Mouse (Mus musculus): ENCODE results near the gene B9d2. TPM values are rescaled to one million over a fixed set of nuclear protein-coding genes. Genes with fewer than 3 reads are reported as not detected.

B9d2 gene
- polyA plus RNA-seq, 1 experiment from 2014 or later, result 47.3 TPM

DNA sequence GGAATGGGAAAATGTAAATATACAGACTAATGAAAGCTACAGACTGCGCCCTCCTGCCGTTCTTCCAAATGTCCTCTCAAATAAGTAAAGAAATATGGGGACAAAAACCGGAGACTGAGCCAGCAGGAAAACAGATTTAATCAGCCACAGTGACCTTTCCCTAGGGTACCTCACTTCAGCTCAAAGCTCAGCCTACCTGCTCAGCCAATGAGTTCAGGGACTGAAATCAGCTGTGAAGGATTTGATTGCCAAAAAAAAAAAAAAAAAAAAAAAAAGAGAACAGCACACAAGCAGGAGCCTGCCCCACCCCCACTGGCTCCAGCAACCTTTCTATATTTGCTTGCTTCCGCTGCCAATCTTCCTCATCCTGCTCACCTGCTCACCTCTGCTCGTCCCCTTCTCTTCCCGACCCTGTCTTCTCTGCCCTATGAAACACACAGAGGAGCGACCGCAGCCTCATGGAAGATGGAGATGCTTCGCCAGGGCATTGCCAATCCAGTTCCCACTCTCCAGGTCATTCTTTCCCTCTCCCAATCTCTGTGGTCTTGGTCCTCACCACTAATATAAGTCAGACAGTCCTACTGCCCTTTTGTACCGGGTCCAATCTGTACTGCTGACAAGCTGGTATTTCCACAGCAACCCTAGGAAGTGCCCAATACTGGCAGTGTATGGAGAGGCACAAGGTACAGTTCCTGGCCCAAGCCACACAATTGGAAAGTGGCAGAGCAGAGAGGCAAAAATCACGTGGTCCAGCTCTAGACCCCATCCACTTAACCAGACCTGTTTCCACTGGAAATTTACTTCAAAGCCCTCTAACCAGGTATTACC lies 24.8 kb upstream of the B9d2 start:
- peaks cover 32% of the 10 kb centered on the region for H3K4me1 ChIP-seq
- no peak overlapping the region for H3K4me2 ChIP-seq
- WGBS, result 77% methylated on average over 11 of the region's 11 CpGs
- H3K27ac ChIP-seq, result no peak overlapping the region
- H3K9me3 ChIP-seq, result no peaks in the 10 kb centered on the region
- H3K4me3 ChIP-seq, result no peak overlapping the region
- H3K27me3 ChIP-seq (replicated peaks), result no peaks in the 10 kb centered on the region
- H3K36me3 ChIP-seq (replicated peaks), result no peaks in the 10 kb centered on the region
- no peak for ATAC-seq (replicated peaks)
- no peak overlapping the region for H3K9ac ChIP-seq

DNA sequence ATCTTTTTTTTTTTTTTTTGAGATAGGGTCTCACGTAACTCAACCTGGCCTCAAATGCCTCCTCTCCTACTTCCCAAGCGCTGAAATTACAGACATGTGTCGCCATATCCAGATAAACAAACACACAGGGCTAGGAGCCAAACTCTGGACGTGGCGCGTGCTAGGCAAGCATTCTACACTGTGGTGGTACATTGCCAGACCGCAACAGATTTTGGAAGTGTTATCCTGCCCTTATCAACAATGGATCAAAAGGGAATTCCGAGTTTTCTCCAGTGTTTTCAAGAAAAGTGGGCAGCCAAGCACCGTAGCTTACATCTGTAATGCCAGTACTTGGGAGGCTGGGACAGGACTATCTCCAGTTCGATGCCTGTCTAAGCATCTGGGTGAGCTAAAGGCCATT lies 22.8 kb upstream of the B9d2 start:
- WGBS, result 43% methylated on average over 10 of the region's 10 CpGs
- Histone ChIP-seq H3K27ac (no peak overlapping the region), H3K9ac (peak overlapping the region; percentile 65), H3K36me3 (replicated peaks) (no peaks in the 10 kb centered on the region), H3K4me2 (peak overlapping the region; percentile 87), H3K9me3 (no peaks in the 10 kb centered on the region), H3K27me3 (replicated peaks) (no peaks in the 10 kb centered on the region), H3K4me1 (peaks cover 32% of the 10 kb centered on the region), H3K4me3 (peak overlapping the region; percentile 80)
- no peak for ATAC-seq (replicated peaks)

DNA sequence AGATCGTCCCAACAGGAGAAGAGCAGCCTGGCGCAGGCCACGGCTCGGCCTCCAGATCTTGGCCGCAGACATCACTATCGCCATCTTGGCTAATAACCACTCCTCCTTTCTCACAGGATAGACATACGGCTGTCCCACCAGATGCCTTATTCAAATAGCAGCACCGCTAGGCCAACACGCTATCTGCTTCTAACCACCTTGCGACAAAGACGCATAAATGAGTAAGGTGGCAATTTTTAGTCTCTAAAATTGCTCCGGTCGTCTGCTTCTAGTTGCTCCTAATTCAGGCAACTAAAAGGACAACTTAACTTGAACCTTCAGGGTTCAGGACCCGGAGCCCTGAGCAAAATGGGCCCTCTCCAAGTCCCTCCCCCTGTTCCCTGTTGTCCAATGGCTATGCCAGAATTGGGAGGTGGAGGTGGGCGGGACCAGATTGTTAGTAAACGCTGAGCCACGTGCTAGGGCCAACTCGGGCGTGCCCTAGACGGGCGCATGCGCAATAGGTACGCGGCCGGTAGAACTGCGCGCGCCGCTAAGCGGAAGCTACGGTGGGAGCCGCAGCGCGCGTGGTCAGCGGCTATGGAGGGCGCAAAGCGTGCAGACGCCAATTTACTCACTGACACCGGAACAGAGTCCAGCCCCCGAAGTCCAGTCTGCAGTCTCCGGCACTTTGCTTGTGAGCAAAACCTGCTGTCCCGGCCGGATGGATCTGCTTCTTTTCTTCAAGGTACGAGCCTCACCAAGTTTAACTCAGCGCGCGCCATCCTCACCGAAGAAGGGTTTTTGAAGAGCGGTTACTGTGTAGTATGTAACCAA lies 21.7 kb upstream of the B9d2 start, which contains the start of the genes Bckdha and Exosc5:
Gene Bckdha, minus strand, starts transcription at position 325 of the 816 bp plus-strand sequence.
Gene Exosc5, plus strand, starts transcription at position 508 of the 816 bp plus-strand sequence.
- H3K9me3 ChIP-seq, result no peaks in the 10 kb centered on the region
- peaks cover 32% of the 10 kb centered on the region for H3K4me1 ChIP-seq
- peak within 1 kb of the TSS; percentile 87 for H3K4me2 ChIP-seq
- H3K27me3 ChIP-seq (replicated peaks), result no peaks in the 10 kb centered on the region
- peak within 1 kb of the TSS; percentile 82 for H3K27ac ChIP-seq
- ATAC-seq (replicated peaks), result peak; percentile 98
- H3K9ac ChIP-seq, result peak within 1 kb of the TSS; percentile 65
- H3K36me3 ChIP-seq (replicated peaks), result peaks cover 3% of the 10 kb centered on the region
- WGBS, result 1% methylated on average over 50 of the region's 50 CpGs
- peak within 1 kb of the TSS; percentile 80 for H3K4me3 ChIP-seq

DNA sequence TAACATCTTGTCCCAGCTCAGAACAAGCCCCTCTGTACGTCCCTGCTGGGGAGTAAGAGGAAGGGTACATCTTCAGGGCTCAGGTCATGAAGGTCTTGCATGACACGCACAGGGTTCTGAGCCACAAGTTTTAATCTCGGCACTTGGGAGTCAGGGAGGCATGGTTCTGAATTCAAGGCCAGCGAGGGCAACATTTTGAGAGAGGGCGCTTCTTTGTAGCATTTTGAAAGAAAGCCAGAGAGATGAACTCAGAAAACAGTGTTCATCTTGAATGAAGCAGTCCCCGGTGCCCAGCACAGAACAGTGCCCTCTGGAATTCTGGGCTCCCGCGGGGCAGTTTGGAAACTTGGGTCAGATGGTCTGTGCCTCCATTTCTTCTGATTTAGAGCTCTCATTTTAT lies 14.2 kb upstream of the B9d2 start:
- H3K9me3 ChIP-seq, result no peaks in the 10 kb centered on the region
- H3K4me3 ChIP-seq, result no peak overlapping the region
- ATAC-seq (replicated peaks), result no peak
- no peak overlapping the region for H3K9ac ChIP-seq
- H3K27ac ChIP-seq, result no peak overlapping the region
- H3K4me2 ChIP-seq, result no peak overlapping the region
- H3K4me1 ChIP-seq, result no peaks in the 10 kb centered on the region
- H3K27me3 ChIP-seq (replicated peaks), result no peaks in the 10 kb centered on the region
- 94% methylated on average over 8 of the region's 8 CpGs for WGBS
- peaks cover 15% of the 10 kb centered on the region for H3K36me3 ChIP-seq (replicated peaks)

DNA sequence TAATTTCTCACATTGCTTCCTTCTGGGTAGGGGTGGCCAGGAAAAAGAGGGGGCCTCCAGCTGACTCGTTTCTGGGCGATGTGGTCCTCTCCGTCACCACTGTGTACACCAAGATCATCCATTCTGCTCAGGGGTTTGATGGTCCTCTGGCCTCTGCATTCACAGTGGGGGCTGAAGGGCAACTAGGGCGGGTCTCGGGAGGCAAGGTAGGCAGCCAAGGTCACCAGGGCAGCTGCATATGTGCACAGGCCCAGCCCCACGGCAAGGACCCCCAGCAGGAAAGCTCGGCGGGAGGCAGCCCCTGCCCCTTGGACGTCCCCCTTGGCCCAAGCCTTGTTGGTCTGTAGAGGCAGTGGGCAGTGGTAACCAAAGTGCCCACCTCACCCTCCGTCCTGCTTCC lies 11.4 kb upstream of the B9d2 start:
- Histone ChIP-seq H3K27me3 (replicated peaks) (peaks cover 10% of the 10 kb centered on the region), H3K9ac (no peak overlapping the region), H3K27ac (no peak overlapping the region), H3K36me3 (replicated peaks) (peaks cover 11% of the 10 kb centered on the region; the same call in 1 of the 2 replicates), H3K4me2 (no peak overlapping the region), H3K4me3 (no peak overlapping the region), H3K9me3 (no peaks in the 10 kb centered on the region), H3K4me1 (no peaks in the 10 kb centered on the region)
- no peak for ATAC-seq (replicated peaks)
- 87% methylated on average over 10 of the region's 10 CpGs for WGBS

DNA sequence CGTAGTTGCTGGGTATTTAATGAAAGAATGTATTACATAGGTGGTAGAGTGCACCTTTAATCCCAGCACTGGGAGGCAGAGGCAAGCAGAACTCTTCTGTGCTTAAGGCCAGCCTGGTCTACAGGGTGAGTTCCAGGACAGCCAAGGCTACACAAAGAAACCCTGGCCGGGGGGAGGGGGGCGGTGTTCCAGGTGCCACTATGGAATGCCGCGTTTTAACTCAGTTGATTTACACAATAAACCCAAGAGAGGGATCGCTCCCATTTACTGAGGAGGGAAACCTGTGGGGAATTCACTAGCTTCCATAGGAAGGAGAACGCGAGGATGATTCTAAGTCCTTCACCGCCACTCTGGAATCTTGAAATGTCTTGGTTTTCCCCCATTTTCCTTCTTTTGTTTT lies 10.9 kb upstream of the B9d2 start:
- Histone ChIP-seq H3K9me3 (no peaks in the 10 kb centered on the region), H3K4me2 (no peak overlapping the region), H3K4me3 (no peak overlapping the region), H3K36me3 (replicated peaks) (peaks cover 11% of the 10 kb centered on the region; the same call in 1 of the 2 replicates), H3K27me3 (replicated peaks) (peaks cover 15% of the 10 kb centered on the region), H3K4me1 (peaks cover 4% of the 10 kb centered on the region; the same call in 1 of the 2 replicates), H3K27ac (no peak overlapping the region), H3K9ac (no peak overlapping the region)
- no peak for ATAC-seq (replicated peaks)
- WGBS, result 81% methylated on average over 9 of the region's 9 CpGs

DNA sequence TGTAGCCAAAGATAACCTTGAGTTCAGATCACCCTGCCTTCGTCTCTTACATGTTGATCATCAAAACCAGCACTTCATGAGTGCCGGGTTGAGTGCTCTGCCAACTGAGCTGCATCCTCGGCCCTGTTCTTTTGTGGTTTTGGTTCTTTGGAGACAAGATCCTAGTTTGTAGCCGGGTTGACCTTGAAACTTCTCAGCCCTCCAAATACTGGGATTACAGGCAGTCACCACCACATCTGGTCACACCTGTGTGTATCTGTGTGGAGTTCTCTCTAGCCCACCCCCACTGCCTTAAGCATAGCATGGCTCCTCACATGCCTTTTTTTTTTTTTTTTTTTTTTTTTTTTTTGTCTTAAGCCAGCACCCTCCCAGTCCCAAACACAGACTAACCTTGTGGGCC lies 10.5 kb upstream of the B9d2 start:
- H3K4me2 ChIP-seq, result no peak overlapping the region
- 91% methylated on average over 4 of the region's 4 CpGs for WGBS
- H3K27ac ChIP-seq, result no peak overlapping the region
- H3K27me3 ChIP-seq (replicated peaks), result peaks cover 19% of the 10 kb centered on the region
- H3K4me3 ChIP-seq, result no peak overlapping the region
- H3K4me1 ChIP-seq, result peaks cover 8% of the 10 kb centered on the region; the same call in 1 of the 2 replicates
- no peaks in the 10 kb centered on the region for H3K9me3 ChIP-seq
- ATAC-seq (replicated peaks), result no peak
- H3K36me3 ChIP-seq (replicated peaks), result peaks cover 11% of the 10 kb centered on the region; the same call in 1 of the 2 replicates
- no peak overlapping the region for H3K9ac ChIP-seq

DNA sequence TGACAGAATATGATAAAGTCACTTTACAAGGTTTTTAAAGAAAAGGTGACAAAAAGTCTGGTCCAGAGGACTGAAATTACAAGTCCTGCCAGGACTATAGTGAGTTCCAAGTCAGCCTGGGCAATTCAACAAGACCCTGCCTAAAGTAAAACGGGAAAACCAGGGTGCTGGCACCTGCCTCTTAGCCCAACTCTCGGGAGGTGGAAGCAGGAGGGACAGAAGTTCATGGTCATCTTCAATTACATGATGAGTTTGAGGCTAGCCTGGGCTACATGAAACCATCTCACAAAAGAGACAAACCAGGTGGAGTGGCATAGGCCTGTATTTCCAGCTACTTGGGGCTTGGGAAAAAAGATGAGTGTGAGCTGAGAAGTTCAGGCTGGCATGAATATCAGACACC lies 8.9 kb upstream of the B9d2 start:
- Histone ChIP-seq H3K4me2 (no peak overlapping the region), H3K27ac (no peak overlapping the region), H3K36me3 (replicated peaks) (peaks cover 7% of the 10 kb centered on the region; the same call in 1 of the 2 replicates), H3K4me1 (peaks cover 8% of the 10 kb centered on the region; the same call in 1 of the 2 replicates), H3K4me3 (no peak overlapping the region), H3K9me3 (no peaks in the 10 kb centered on the region), H3K9ac (no peak overlapping the region), H3K27me3 (replicated peaks) (peaks cover 23% of the 10 kb centered on the region)
- WGBS, result 73% methylated on average over 2 of the region's 2 CpGs
- no peak for ATAC-seq (replicated peaks)

DNA sequence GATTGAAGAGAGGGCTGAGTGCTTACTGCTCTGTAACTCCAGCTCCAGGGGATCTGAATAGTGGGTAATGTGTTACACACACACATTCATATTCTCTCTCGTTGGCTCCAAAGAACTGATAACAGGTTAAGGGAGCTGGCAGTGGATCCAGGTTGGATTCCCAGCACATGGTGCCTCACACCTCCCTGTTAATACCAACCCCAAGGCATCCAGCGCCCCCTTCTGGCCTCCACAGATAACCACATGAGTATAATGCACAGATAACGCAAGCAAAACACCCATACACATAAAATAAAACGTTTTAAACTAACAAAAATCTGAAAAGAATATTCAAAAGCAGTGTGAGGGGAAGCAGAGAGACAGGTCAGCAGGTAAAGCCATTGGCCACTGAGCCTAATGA lies 8.1 kb upstream of the B9d2 start:
- Histone ChIP-seq H3K27me3 (replicated peaks) (peaks cover 23% of the 10 kb centered on the region), H3K4me2 (no peak overlapping the region), H3K4me3 (no peak overlapping the region), H3K4me1 (peaks cover 8% of the 10 kb centered on the region; the same call in 1 of the 2 replicates), H3K27ac (no peak overlapping the region), H3K36me3 (replicated peaks) (peaks cover 7% of the 10 kb centered on the region; the same call in 1 of the 2 replicates), H3K9ac (no peak overlapping the region), H3K9me3 (no peaks in the 10 kb centered on the region)
- 53% methylated on average over 4 of the region's 4 CpGs for WGBS
- ATAC-seq (replicated peaks), result no peak

DNA sequence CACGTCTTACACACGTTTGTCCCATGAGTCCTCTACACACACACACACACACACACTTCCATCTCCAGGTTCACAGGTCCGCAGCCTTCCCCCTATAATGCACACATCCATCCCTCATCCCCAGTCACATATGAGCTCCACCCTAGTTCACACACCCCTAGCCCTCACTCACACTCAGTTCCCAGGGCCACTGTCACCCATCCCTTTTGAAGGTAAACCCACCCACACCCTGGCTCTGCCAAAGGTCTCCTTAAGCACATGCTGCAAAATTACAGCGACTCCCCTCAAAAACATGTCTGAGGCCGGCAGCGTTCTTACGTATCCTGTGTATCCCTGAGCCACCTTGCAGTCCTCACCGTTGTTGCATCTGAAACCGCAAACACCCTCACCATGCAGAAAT lies 6.3 kb upstream of the B9d2 start:
- peaks cover 23% of the 10 kb centered on the region for H3K27me3 ChIP-seq (replicated peaks)
- H3K4me1 ChIP-seq, result peaks cover 8% of the 10 kb centered on the region; the same call in 1 of the 2 replicates
- H3K27ac ChIP-seq, result no peak overlapping the region; the same call in 1 of the 2 replicates
- H3K9me3 ChIP-seq, result no peaks in the 10 kb centered on the region
- no peaks in the 10 kb centered on the region for H3K36me3 ChIP-seq (replicated peaks)
- peak overlapping the region; percentile 48 for H3K4me3 ChIP-seq
- ATAC-seq (replicated peaks), result peak; percentile 43
- peak overlapping the region; percentile 66 for H3K9ac ChIP-seq
- peak overlapping the region; percentile 74 for H3K4me2 ChIP-seq
- WGBS, result 29% methylated on average over 9 of the region's 9 CpGs

DNA sequence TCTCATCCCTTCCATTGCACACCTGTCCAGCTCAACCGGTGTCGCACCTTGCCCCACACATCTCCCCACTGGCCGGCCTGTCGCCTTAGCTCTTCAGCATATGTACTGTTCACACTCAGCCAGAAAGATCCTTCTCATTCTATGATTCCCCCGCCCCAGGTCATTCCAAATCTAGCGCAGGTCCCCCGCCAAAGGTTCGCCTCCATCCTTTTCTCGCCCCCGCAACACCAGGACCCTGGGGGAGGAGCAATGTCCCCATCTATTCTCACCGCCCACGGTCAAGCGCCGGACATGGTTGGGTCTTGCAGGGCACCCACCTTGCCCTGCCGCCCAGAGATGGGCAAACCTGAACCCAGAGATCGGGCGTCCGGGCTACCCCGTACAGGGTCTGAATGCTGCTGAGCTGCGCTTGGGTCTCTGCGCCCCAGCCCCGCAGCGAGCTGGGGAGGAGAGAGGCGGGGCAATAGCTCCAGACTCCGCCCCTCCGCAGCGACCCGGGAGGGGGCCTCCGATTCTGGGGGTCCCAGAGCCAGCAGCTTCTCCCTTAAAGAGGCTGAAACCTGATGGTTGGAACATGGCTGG lies 5.8 kb upstream of the B9d2 start, which contains the start of gene Tmem91:
Gene Tmem91, minus strand, starts transcription at position 448 of the 582 bp plus-strand sequence.
- H3K36me3 ChIP-seq (replicated peaks), result no peaks in the 10 kb centered on the region
- peak within 1 kb of the TSS; percentile 48 for H3K4me3 ChIP-seq
- H3K9me3 ChIP-seq, result no peaks in the 10 kb centered on the region
- peak within 1 kb of the TSS; percentile 74 for H3K4me2 ChIP-seq
- peaks cover 9% of the 10 kb centered on the region; the same call in 1 of the 2 replicates for H3K4me1 ChIP-seq
- H3K9ac ChIP-seq, result peak within 1 kb of the TSS; percentile 66
- H3K27ac ChIP-seq, result no peak within 1 kb of the TSS; the same call in 1 of the 2 replicates
- peak; percentile 48 for ATAC-seq (replicated peaks)
- WGBS, result under 1% methylated on average over 29 of the region's 29 CpGs
- peaks cover 23% of the 10 kb centered on the region for H3K27me3 ChIP-seq (replicated peaks)

DNA sequence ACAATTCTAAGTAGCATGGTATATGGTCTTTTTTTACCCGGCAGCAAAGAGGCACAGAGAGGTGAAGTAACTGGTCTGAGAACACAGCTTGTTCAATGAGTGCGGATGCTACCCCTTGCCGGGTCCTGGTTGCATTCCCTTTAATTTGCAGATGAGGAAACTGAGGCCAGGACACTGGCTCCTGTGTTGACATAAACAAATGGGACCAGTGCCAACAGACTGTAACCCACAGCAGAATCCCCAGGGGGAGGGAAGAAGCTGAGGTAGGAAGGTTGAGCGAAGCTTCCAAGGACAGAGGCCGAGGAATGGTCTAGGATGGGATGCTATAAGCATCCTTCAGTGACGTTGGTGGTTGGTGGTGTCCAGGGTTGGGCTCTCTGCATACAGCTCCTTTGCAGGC lies 5.2 kb upstream of the B9d2 start:
- 41% methylated on average over 6 of the region's 6 CpGs for WGBS
- H3K27ac ChIP-seq, result no peak overlapping the region
- no peak overlapping the region for H3K9ac ChIP-seq
- peaks cover 14% of the 10 kb centered on the region for H3K4me1 ChIP-seq
- peak overlapping the region; percentile 74 for H3K4me2 ChIP-seq
- no peaks in the 10 kb centered on the region for H3K9me3 ChIP-seq
- H3K4me3 ChIP-seq, result peak overlapping the region; percentile 48
- no peak for ATAC-seq (replicated peaks)
- no peaks in the 10 kb centered on the region for H3K36me3 ChIP-seq (replicated peaks)
- peaks cover 23% of the 10 kb centered on the region for H3K27me3 ChIP-seq (replicated peaks)

Data from midbrain, embryonic 15.5 days (tissue).